Mouse (Mus musculus) heart, adult 2 months (tissue): ENCODE measurements around the gene Polr3a. TPM values are rescaled to one million over a fixed set of nuclear protein-coding genes. Genes with fewer than 3 reads are reported as not detected.
"Not testable (repeated sequence)": the region's sequence is repeated elsewhere in the genome, so short reads cannot be mapped to it uniquely, and the experiment has no call there.

Experiments used
- DNase-seq, 2 experiments: peaks; one replicate each; pipeline ENCODE4 v3.0.0; 2021
- H3K27ac ChIP-seq: fragments of 200-600 bp; 2 replicates; pipeline ENCODE4 v1.8.1; 2022
- H3K27me3 ChIP-seq: fragments of 200-500 bp; 2 replicates; pipeline ENCODE4 v1.6.1; 2012; ENCODE audit warnings: mild to moderate bottlenecking, low read length, inconsistent platforms, mixed read lengths; ENCODE audit not compliant: control insufficient read depth, insufficient read depth
- H3K36me3 ChIP-seq: fragments of 200-500 bp; 2 replicates; pipeline ENCODE4 v1.6.1; 2012; ENCODE audit warnings: low read length, inconsistent platforms; ENCODE audit not compliant: control insufficient read depth, insufficient read depth
- H3K4me1 ChIP-seq: fragments of 200-500 bp; 2 replicates; pipeline ENCODE4 v1.6.1; 2011; ENCODE audit warnings: low read length; ENCODE audit not compliant: control insufficient read depth, insufficient read depth
- H3K4me3 ChIP-seq: fragments of 200-600 bp; 2 replicates; pipeline ENCODE4 v1.8.1; 2022
- H3K79me2 ChIP-seq: fragments of 200-500 bp; replicated peaks from 2 replicates; pipeline ENCODE4 v1.6.1; 2012; ENCODE audit warnings: mild to moderate bottlenecking, inconsistent platforms, low read length, moderate library complexity, mixed read lengths; ENCODE audit not compliant: control insufficient read depth, insufficient read depth
- H3K9ac ChIP-seq: fragments of 200-500 bp; 2 replicates; pipeline ENCODE4 v1.6.1; 2012; ENCODE audit warnings: low read depth, mild to moderate bottlenecking, control low read depth, inconsistent platforms, low read length, mixed read lengths
- CTCF ChIP-seq: fragments of 200-600 bp; IDR thresholded peaks from 2 replicates; pipeline ENCODE4 v1.8.1; 2022; ENCODE audit warnings: antibody characterized with exemption, mild to moderate bottlenecking, moderate library complexity
- EP300 ChIP-seq: fragments of 200-500 bp; IDR thresholded peaks from 2 replicates; pipeline ENCODE4 v1.6.1; 2011; ENCODE audit warnings: low read depth, low read length, control low read depth; ENCODE audit not compliant: insufficient read depth
- POLR2A ChIP-seq: fragments of 200-500 bp; IDR thresholded peaks from 2 replicates; pipeline ENCODE4 v1.6.1; 2011; ENCODE audit warnings: mild to moderate bottlenecking, low read depth, low read length, control low read depth; ENCODE audit not compliant: insufficient read depth
- WGBS: fragments of 180-500 bp; shearing (Covaris S2); methylation state at CpG from one replicate; pipeline ENCODE4 v1.1.7; 2018; 5-methylcytosine and 5-hydroxymethylcytosine counted together
- intact Hi-C: fragments of 180-260 bp; cut with DNase I; formaldehyde crosslinking; loops from one replicate; pipeline ENCODE4 v1.15.1; 2025
- polyA plus RNA-seq: library from polyadenylated mRNA; depleted of rRNA; stranded (reverse); fragments of >200 nt; gene quantifications from 2 replicates; pipeline ENCODE4 v1.2.3, GENCODE M21; 2012; rRNA removed
- total RNA-seq, 2 experiments: library from RNA; stranded (reverse); gene quantifications; 2 replicates each; pipeline ENCODE4 v1.2.3; 2021

Gene Polr3a
- total and polyA plus RNA-seq, 3 experiments, result 4.7 to 11.0 (median 10.3) TPM

DNA sequence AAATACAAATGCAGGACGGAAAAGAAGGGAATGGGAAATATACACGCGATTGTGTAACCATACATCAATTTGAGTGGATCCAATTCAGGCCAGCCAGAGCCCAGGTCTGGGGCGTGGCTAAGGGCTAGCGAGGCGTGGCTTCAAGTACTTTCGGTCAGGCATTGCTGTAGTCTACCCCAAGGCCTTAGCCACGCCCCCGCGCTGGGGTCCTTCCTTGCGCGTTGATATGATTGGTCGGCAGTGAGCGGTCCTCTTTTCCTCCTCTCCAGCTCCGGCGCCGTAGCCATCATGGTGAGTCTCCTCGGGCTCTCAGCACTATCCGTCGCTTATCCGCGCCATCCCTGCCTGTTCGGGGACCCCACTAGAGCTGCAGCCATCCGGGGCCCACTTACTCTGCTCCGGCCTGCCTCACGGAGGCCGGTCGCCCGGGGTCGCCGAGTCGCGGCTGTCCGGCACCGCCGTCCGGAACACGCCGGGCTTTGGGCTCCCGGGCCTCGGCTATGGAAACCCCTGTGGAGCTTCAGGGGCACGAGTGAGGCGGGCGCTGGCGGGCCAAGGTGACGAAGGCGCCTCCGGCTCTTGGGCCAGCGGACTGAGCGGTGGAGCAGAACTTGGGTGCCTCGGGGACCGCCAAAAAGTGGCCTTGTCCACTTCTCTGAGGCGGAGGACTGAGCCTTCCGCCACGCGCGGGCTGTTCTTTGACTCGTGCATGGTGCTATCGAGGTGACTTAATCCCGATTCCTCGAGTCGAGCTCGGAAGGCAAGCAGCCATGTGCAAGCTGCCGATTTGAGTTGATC, 3.8 kb upstream of the Polr3a start:
- Histone ChIP-seq H3K27ac (peak overlapping the region; percentile 79), H3K36me3 (peaks cover 32% of the 10 kb centered on the region), H3K9ac (peak overlapping the region; percentile 78), H3K4me1 (peaks cover 8% of the 10 kb centered on the region), H3K27me3 (no peaks in the 10 kb centered on the region), H3K79me2 (no peaks in the 10 kb centered on the region), H3K4me3 (peak overlapping the region; percentile 62)
- peak; percentile 95 to 97 for DNase-seq
- TF ChIP-seq POLR2A (peak; percentile 97), CTCF (no peak), EP300 (0 out of 2 replicates have a peak, but pooled peaks have one; percentile 27)
- intact Hi-C loops, result no loop called here
- under 1% methylated on average over 64 of the region's 64 CpGs for WGBS

DNA sequence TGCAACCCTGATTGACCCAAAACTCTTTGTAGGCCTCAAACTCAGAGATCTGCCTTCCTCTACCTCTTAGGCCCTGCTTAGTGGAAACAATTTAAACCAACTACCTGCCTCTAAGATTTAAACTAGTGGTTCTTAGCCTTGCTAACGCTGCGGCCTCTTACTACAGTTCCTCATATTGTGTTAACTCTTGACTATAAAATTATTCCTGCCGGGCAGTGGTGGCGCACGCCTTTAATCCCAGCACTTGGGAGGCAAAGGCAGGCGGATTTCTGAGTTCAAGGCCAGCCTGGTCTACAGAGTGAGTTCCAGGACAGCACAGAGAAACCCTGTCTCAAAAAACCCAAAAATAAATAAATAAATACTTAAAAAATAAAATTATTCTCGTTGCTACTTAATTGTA, 2.9 kb upstream of the Polr3a start:
- H3K79me2 ChIP-seq, H3K27ac ChIP-seq, H3K27me3 ChIP-seq, intact Hi-C loops, DNase-seq, H3K9ac ChIP-seq, H3K4me3 ChIP-seq: not testable (repeated sequence)
- WGBS, result 86% methylated on average over 7 of the region's 7 CpGs
- H3K36me3 ChIP-seq, result peaks cover 25% of the 10 kb centered on the region
- peaks cover 11% of the 10 kb centered on the region for H3K4me1 ChIP-seq

DNA sequence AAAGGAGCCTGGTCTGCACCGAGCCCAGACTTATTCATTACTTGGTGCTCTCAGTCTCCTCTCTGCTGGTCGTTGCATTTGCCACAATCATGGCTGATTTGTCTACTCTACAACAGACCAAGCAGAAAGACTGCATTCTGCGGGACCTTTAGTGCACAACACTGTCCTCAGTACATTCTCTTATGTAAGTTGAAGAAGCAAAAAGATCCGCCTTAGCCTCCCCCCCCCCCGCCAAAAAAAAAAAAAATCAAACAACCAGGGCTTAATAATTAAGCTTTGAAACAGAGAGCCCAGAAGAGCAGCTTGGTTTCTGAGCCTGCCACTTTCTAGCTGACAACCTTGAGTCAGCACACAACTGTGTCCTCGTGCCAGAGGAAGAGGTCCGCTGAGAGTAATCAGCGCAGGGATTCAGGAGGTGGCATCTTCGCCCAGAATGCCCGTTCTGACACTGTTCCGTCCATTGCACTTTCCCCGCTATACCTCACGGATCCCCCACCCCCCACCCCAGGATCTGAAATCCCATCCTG, 554 bp downstream of the Polr3a start:
- WGBS, result 6% methylated on average over 13 of the region's 13 CpGs
- no peak for DNase-seq
- TF ChIP-seq POLR2A (no peak), CTCF (no peak), EP300 (no peak)
- no peaks in the 10 kb centered on the region for H3K79me2 ChIP-seq
- intact Hi-C loops, result no loop called here
- H3K27ac ChIP-seq, result peak overlapping the region; percentile 89
- H3K4me1 ChIP-seq, result peaks cover 9% of the 10 kb centered on the region
- peak overlapping the region; percentile 79 for H3K9ac ChIP-seq
- H3K4me3 ChIP-seq, result peak overlapping the region; percentile 100
- no peaks in the 10 kb centered on the region; the same call in none of the 2 replicates for H3K36me3 ChIP-seq
- H3K27me3 ChIP-seq, result no peaks in the 10 kb centered on the region

DNA sequence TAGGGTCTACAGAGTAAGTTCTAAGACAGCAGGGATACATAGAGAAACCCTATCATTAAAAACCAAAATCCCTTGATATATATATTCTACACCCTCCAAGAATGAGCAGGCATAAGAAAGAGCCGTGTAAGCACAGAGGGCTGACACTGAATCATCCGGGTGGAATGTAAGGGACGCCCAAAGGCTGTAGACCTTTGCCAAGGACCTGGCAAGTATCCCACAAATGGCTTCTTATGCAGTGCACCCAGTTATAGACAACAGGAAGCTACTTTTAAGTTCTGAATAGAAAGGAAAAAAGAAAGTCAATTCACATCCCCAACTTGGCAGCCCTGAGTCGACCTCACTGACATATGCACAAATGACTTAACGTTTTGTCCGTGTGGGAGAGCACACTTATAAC, 18.1 kb downstream of the Polr3a start:
- Histone ChIP-seq H3K4me1 (no peaks in the 10 kb centered on the region), H3K4me3 (no peak overlapping the region), H3K27me3 (no peaks in the 10 kb centered on the region), H3K36me3 (no peaks in the 10 kb centered on the region), H3K9ac (no peak overlapping the region), H3K27ac (no peak overlapping the region), H3K79me2 (no peaks in the 10 kb centered on the region)
- WGBS, result 40% methylated on average over 6 of the region's 6 CpGs
- DNase-seq, result no peak
- TF ChIP-seq CTCF (no peak), POLR2A (no peak), EP300 (no peak)
- intact Hi-C loops, result no loop called here

DNA sequence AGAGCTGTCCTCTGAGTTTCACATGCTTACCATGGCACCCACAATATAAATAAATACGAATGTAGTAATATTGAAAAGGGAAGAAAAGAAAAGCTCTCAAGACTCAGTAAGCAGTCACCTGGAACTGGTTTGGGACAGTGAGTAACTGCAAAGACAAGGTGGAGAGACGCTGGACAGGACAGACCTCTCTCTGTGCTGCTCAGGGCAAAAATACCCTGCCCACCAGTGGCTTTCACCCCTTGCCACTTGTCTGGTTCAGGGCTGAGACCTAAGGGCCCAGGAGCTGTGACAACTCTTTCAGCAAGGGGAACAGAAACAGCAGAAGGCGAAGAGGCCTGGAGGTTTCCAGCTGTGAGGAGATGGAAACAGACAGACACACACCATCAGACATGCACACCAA, 28.7 kb downstream of the Polr3a start:
- TF ChIP-seq CTCF (no peak), EP300 (no peak)
- Histone ChIP-seq H3K27me3 (no peaks in the 10 kb centered on the region), H3K36me3 (no peaks in the 10 kb centered on the region), H3K79me2 (no peaks in the 10 kb centered on the region), H3K4me3 (no peak overlapping the region), H3K9ac (no peak overlapping the region), H3K27ac (no peak overlapping the region), H3K4me1 (no peaks in the 10 kb centered on the region)
- WGBS, result 86% methylated on average over 3 of the region's 3 CpGs
- intact Hi-C loops, result no loop called here
- DNase-seq, result no peak

DNA sequence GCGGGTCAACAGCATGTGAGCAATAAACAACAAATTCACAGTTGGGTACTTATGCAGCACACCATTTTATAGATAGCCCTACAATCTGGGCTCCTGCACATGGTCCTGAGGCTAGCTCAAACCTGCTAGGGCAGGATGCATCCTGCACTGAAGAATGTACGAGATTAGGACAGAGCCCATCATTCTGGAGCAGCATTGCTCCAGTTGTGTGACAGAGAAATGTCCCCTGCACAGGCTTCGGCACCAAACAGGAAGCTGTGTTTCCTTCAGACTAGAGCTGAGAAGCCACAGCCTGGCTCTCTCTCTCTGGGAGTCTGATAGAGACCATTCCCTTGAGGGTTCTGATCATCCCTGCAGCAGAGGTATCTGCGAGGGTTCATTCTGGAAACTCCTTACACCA, 43.3 kb downstream of the Polr3a start:
- intact Hi-C loops, result not testable (repeated sequence)

More for the DNA sequence above, 43.3 kb downstream of the Polr3a start:
- H3K36me3 ChIP-seq, H3K9ac ChIP-seq, H3K27me3 ChIP-seq, H3K27ac ChIP-seq, H3K79me2 ChIP-seq, DNase-seq, H3K4me1 ChIP-seq, H3K4me3 ChIP-seq: not testable (repeated sequence)
- 48% methylated on average over 4 of the region's 4 CpGs for WGBS

Other genes starting within 250 kb of the Polr3a start
- 1 to 10 TPM; 7.7 TPM for gene Dlg5, start 241.1 kb downstream of the Polr3a start, total RNA-seq
- gene Dlg5, start 241.1 kb downstream of the Polr3a start, polyA plus RNA-seq, result 11.4 and 13.9 TPM in 2 replicates
- not detected for gene E330034G19Rik, start 193.8 kb downstream of the Polr3a start, total RNA-seq
- gene E330034G19Rik, start 193.8 kb downstream of the Polr3a start, polyA plus RNA-seq, result not detected in 2 replicates
- 100 to 1,000 TPM; 851 to 971 TPM for gene Rps24, start 67 bp upstream of the Polr3a start, total RNA-seq
- 642 and 1,106 TPM in 2 replicates for gene Rps24, start 67 bp upstream of the Polr3a start, polyA plus RNA-seq